Mouse (Mus musculus) embryonic fibroblast, embryonic 13.5 days (primary cell): ENCODE data around the gene Ltf.

Source experiments
- CTCF ChIP-seq: IDR thresholded peaks from 2 replicates; pipeline ENCODE4 v1.5.1; 2011; ENCODE audit warnings: mild to moderate bottlenecking, control low read depth, low read length, moderate library complexity, borderline replicate concordance; ENCODE audit not compliant: insufficient read depth
- POLR2A ChIP-seq: IDR thresholded peaks from 2 replicates; pipeline ENCODE4 v1.6.1; 2011; ENCODE audit warnings: low read depth, mild to moderate bottlenecking, control low read depth, low read length, moderate library complexity

- no peak for TF ChIP-seq CTCF
- TF ChIP-seq POLR2A = no peak
Measured at GRCm38 (mm10) chr9:111058943-111059556, 40.0 kb downstream of the Ltf start.
